Mouse (Mus musculus) ES-Bruce4 (cell line): ENCODE results near the gene Sphk1.

Experiments used
- CTCF ChIP-seq: IDR thresholded peaks from one replicate; pipeline ENCODE4 v1.8.1; 2011; ENCODE audit warnings: low read depth, low read length
- EP300 ChIP-seq: IDR thresholded peaks from 2 replicates; pipeline ENCODE4 v1.6.1; 2011; ENCODE audit warnings: low read depth, low read length; ENCODE audit not compliant: insufficient read depth
- POLR2A ChIP-seq: IDR thresholded peaks from one replicate; pipeline ENCODE4 v1.8.1; 2011; ENCODE audit warnings: low read length; ENCODE audit not compliant: insufficient read depth

GRCm38 (mm10) chr11:116499018-116499417, 31.7 kb upstream of the Sphk1 start:
- TF ChIP-seq POLR2A, result no peak
- TF ChIP-seq CTCF, result no peak
- TF ChIP-seq EP300, result no peak
